Mouse (Mus musculus) heart, postnatal 0 days (tissue): ENCODE data around the gene Cradd. TPM values are rescaled to one million over a fixed set of nuclear protein-coding genes. Genes with fewer than 3 reads are reported as not detected.
A peak's percentile ranks its signal among the peaks of the same experiment; 100 is the strongest.

Source experiments
- ATAC-seq: fragments of 200-750 bp; cut with Nextera tagmentation; 2 replicates; pipeline ENCODE4 v1.8.0; 2017; ENCODE audit warnings: low read depth, moderate number of reproducible peaks, moderate library complexity; ENCODE audit not compliant: insufficient read depth
- DNase-seq: peaks from one replicate; pipeline ENCODE4 v3.0.0-alpha.2; 2016; ENCODE audit warnings: low spot score
- H3K27ac ChIP-seq: fragments of 300-500 bp; sonication (generic); 2 replicates; pipeline ENCODE4 v1.5.1; 2014; ENCODE audit warnings: low read depth, mild to moderate bottlenecking
- H3K27me3 ChIP-seq: fragments of 300-500 bp; sonication (generic); 2 replicates; pipeline ENCODE4 v1.6.1; 2014; ENCODE audit warnings: low read length, mixed read lengths; ENCODE audit not compliant: control insufficient read depth, insufficient read depth
- H3K36me3 ChIP-seq: fragments of 300-500 bp; sonication (generic); replicated peaks from 2 replicates; pipeline ENCODE4 v1.6.1; 2014; ENCODE audit warnings: low read length, mixed read lengths; ENCODE audit not compliant: control insufficient read depth, insufficient read depth
- H3K4me1 ChIP-seq: fragments of 300-500 bp; sonication (generic); 2 replicates; pipeline ENCODE4 v1.6.1; 2014; ENCODE audit warnings: antibody characterized with exemption; ENCODE audit not compliant: control insufficient read depth, insufficient read depth
- H3K4me2 ChIP-seq: fragments of 300-500 bp; sonication (generic); 2 replicates; pipeline ENCODE4 v1.6.1; 2014; ENCODE audit warnings: low read depth, mild to moderate bottlenecking, low read length, moderate library complexity
- H3K4me3 ChIP-seq: fragments of 300-500 bp; sonication (generic); 2 replicates; pipeline ENCODE4 v1.5.1; 2014; ENCODE audit warnings: low read depth, low read length
- H3K9ac ChIP-seq: fragments of 300-500 bp; sonication (generic); replicated peaks from 2 replicates; pipeline ENCODE4 v1.6.1; 2014; ENCODE audit warnings: low read depth, low read length, mixed read lengths
- H3K9me3 ChIP-seq: fragments of 300-500 bp; sonication (generic); replicated peaks from 2 replicates; pipeline ENCODE4 v1.6.1; 2016; ENCODE audit warnings: low read length; ENCODE audit not compliant: control insufficient read depth
- CTCF ChIP-seq: IDR thresholded peaks from 2 replicates; pipeline ENCODE4 v1.5.1; 2016; ENCODE audit warnings: antibody characterized with exemption, control low read depth, low read depth
- EP300 ChIP-seq: IDR thresholded peaks from 2 replicates; pipeline ENCODE4 v1.6.1; 2016; ENCODE audit warnings: antibody characterized with exemption, low read depth
- WGBS: fragments of 180-500 bp; shearing (Covaris S2); extraction: QIAGEN DNeasy Blood & Tissue Kit; methylation state at CpG from one replicate; pipeline ENCODE4 v1.1.7; 2014; 5-methylcytosine and 5-hydroxymethylcytosine counted together
- polyA plus RNA-seq: library from polyadenylated mRNA; unstranded; fragments of >200 nt; fragmentation: Nextera tagmentation; extraction: Ambion mirVana; gene quantifications from 2 replicates; pipeline ENCODE4 v1.2.1, GENCODE M21; 2015
- total RNA-seq: library from RNA; depleted of rRNA; stranded (reverse); fragments of >200 nt; gene quantifications from 2 replicates; pipeline ENCODE4 v1.2.3, GENCODE M21; 2014; ENCODE audit warnings: low replicate concordance

Gene Cradd
- total and polyA plus RNA-seq, 2 experiments from 2014 or later, result 12.2 to 21.1 TPM

- Histone ChIP-seq H3K27me3 (no peaks in the 10 kb centered on the region), H3K9me3 (no peaks in the 10 kb centered on the region), H3K4me2 (peak overlapping the region; percentile 19; the same call in 1 of the 2 replicates), H3K9ac (no peak overlapping the region), H3K27ac (0 out of 2 replicates have a peak overlapping the region, but pooled peaks have one; percentile 31), H3K4me1 (peaks cover 18% of the 10 kb centered on the region), H3K4me3 (no peak overlapping the region), H3K36me3 (no peaks in the 10 kb centered on the region)
- ATAC-seq (no peak), DNase-seq (no peak)
- 45% methylated on average over 11 of the region's 11 CpGs for WGBS
- TF ChIP-seq EP300, result no peak
- TF ChIP-seq CTCF, result no peak
Observed at GRCm38 (mm10) chr10:95262388-95262787, 61.5 kb downstream of the Cradd start.

- Histone ChIP-seq H3K4me3 (no peak overlapping the region), H3K9ac (no peak overlapping the region), H3K27ac (no peak overlapping the region), H3K36me3 (no peaks in the 10 kb centered on the region), H3K9me3 (no peaks in the 10 kb centered on the region), H3K4me2 (no peak overlapping the region), H3K27me3 (no peaks in the 10 kb centered on the region), H3K4me1 (peaks cover 18% of the 10 kb centered on the region)
- 42% methylated on average over 2 of the region's 2 CpGs for WGBS
- no peak for TF ChIP-seq EP300
- ATAC-seq (no peak), DNase-seq (no peak)
Observed at GRCm38 (mm10) chr10:95261279-95261678, 62.7 kb downstream of the Cradd start.

GRCm38 (mm10) chr10:95260420-95260819 lies 63.5 kb downstream of the Cradd start:
- Histone ChIP-seq H3K36me3 (no peaks in the 10 kb centered on the region), H3K9me3 (no peaks in the 10 kb centered on the region), H3K27me3 (no peaks in the 10 kb centered on the region), H3K4me3 (no peak overlapping the region), H3K9ac (no peak overlapping the region), H3K27ac (0 out of 2 replicates have a peak overlapping the region, but pooled peaks have one; percentile 32), H3K4me2 (no peak overlapping the region), H3K4me1 (peaks cover 19% of the 10 kb centered on the region)
- 33% methylated on average over 3 of the region's 3 CpGs for WGBS
- TF ChIP-seq EP300, result no peak
- TF ChIP-seq CTCF, result no peak
- peak; percentile 63; the same call in 1 of the 2 replicates for ATAC-seq
- peak; percentile 73 for DNase-seq

GRCm38 (mm10) chr10:95258471-95259155 lies 65.3 kb downstream of the Cradd start:
- ATAC-seq (no peak), DNase-seq (no peak)
- TF ChIP-seq EP300, result no peak
- no peak for TF ChIP-seq CTCF
- Histone ChIP-seq H3K4me1 (peaks cover 30% of the 10 kb centered on the region), H3K4me3 (no peak overlapping the region), H3K4me2 (no peak overlapping the region), H3K9ac (no peak overlapping the region), H3K36me3 (no peaks in the 10 kb centered on the region), H3K27ac (no peak overlapping the region), H3K9me3 (no peaks in the 10 kb centered on the region), H3K27me3 (no peaks in the 10 kb centered on the region)
- 68% methylated on average over 10 of the region's 10 CpGs for WGBS

- no peak for ATAC-seq
- peaks cover 30% of the 10 kb centered on the region for H3K4me1 ChIP-seq
- no peak overlapping the region for H3K27ac ChIP-seq
- H3K27me3 ChIP-seq, result no peaks in the 10 kb centered on the region
- TF ChIP-seq CTCF (no peak), EP300 (no peak)
- H3K9me3 ChIP-seq, result no peaks in the 10 kb centered on the region
- no peak overlapping the region for H3K9ac ChIP-seq
- H3K4me3 ChIP-seq, result no peak overlapping the region
- H3K4me2 ChIP-seq, result no peak overlapping the region
- no peaks in the 10 kb centered on the region for H3K36me3 ChIP-seq
- no peak for DNase-seq
- 73% methylated on average over 8 of the region's 8 CpGs for WGBS
Observed at GRCm38 (mm10) chr10:95257979-95258378, 66.0 kb downstream of the Cradd start.

- ATAC-seq (no peak), DNase-seq (no peak)
- no peaks in the 10 kb centered on the region for H3K27me3 ChIP-seq
- H3K9me3 ChIP-seq, result no peaks in the 10 kb centered on the region
- TF ChIP-seq CTCF, result no peak
- no peak for TF ChIP-seq EP300
- no peak overlapping the region for H3K4me3 ChIP-seq
- H3K9ac ChIP-seq, result no peak overlapping the region
- no peak overlapping the region for H3K27ac ChIP-seq
- no peak overlapping the region for H3K4me2 ChIP-seq
- H3K4me1 ChIP-seq, result peaks cover 23% of the 10 kb centered on the region; the same call in 1 of the 2 replicates
- H3K36me3 ChIP-seq, result no peaks in the 10 kb centered on the region
- WGBS, result 68% methylated on average over 7 of the region's 7 CpGs
Observed at GRCm38 (mm10) chr10:95256095-95256494, 67.8 kb downstream of the Cradd start.
